Mouse (Mus musculus): ENCODE results near the gene Gm9736. TPM values are rescaled to one million over a fixed set of nuclear protein-coding genes. Genes with fewer than 3 reads are reported as not detected.

Gm9736 gene
- not detected for polyA plus RNA-seq (2017; shearing (Covaris generic))

GRCm38 (mm10) chr10:77751254-77751653 is at the start of gene Gm9736:
TSS of gene Gm9736 (minus strand) at chr10:77751354.

GRCm38 (mm10) chr10:77798921-77799508 is 47.9 kb upstream of the Gm9736 start, which contains the start of gene Gm19668:
TSS of gene Gm19668 (minus strand) at chr10:77799133.

GRCm38 (mm10) chr10:77794976-77795375 is 43.8 kb upstream of the Gm9736 start, which contains the start of gene Gm9639:
TSS of gene Gm9639 (minus strand) at chr10:77795076.

GRCm38 (mm10) chr10:77787876-77788275 is 36.7 kb upstream of the Gm9736 start, which contains the start of gene Gm7137:
TSS of gene Gm7137 (minus strand) at chr10:77788200.

GRCm38 (mm10) chr10:77782442-77782841 is 31.3 kb upstream of the Gm9736 start, which contains the start of gene Gm3250:
TSS of gene Gm3250 (minus strand) at chr10:77782542.

GRCm38 (mm10) chr10:77776844-77777243 is 25.7 kb upstream of the Gm9736 start, which contains the start of gene Gm7138:
TSS of gene Gm7138 (minus strand) at chr10:77776944.

GRCm38 (mm10) chr10:77771225-77771624 is 20.1 kb upstream of the Gm9736 start, which contains the start of gene Gm3238:
TSS of gene Gm3238 (minus strand) at chr10:77771325.

GRCm38 (mm10) chr10:77759582-77759981 is 8.4 kb upstream of the Gm9736 start, which contains the start of gene Gm3233:
TSS of gene Gm3233 (minus strand) at chr10:77759682.

GRCm38 (mm10) chr10:77741924-77742688 is 9.0 kb downstream of the Gm9736 start, which contains the start of gene Gm18596:
TSS of gene Gm18596 (minus strand) at chr10:77742638.

GRCm38 (mm10) chr10:77726186-77726585 is 25.0 kb downstream of the Gm9736 start, which contains the start of gene Gm10100:
TSS of gene Gm10100 (plus strand) at chr10:77726486.

GRCm38 (mm10) chr10:77720299-77720698 is 30.9 kb downstream of the Gm9736 start, which contains the start of gene Krtap12-1:
TSS of gene Krtap12-1 (plus strand) at chr10:77720599.

GRCm38 (mm10) chr10:77715507-77715906 is 35.6 kb downstream of the Gm9736 start, which contains the start of gene Gm10142:
TSS of gene Gm10142 (plus strand) at chr10:77715807.

GRCm38 (mm10) chr10:77711157-77711556 is 40.0 kb downstream of the Gm9736 start, which contains the start of gene Gm10024:
TSS of gene Gm10024 (plus strand) at chr10:77711457.

GRCm38 (mm10) chr10:77706326-77706725 is 44.8 kb downstream of the Gm9736 start, which contains the start of gene Gm10272:
TSS of gene Gm10272 (plus strand) at chr10:77706626.

Other genes starting within 250 kb of the Gm9736 start
- gene Fam207a, start 235.6 kb downstream of the Gm9736 start, polyA plus RNA-seq (2017; shearing (Covaris generic)): 44.5 TPM
- gene Itgb2, start 221.1 kb downstream of the Gm9736 start, polyA plus RNA-seq (2017; shearing (Covaris generic)): 545 TPM
- gene Pttg1ip, start 169.6 kb downstream of the Gm9736 start, polyA plus RNA-seq (2017; shearing (Covaris generic)): 101 TPM
- gene Sumo3, start 145.3 kb downstream of the Gm9736 start, polyA plus RNA-seq (2017; shearing (Covaris generic)): 109 TPM
- gene Gm49325, start 145.2 kb downstream of the Gm9736 start, polyA plus RNA-seq (2017; shearing (Covaris generic)): not detected
- 48.5 TPM for gene Ube2g2, start 129.1 kb downstream of the Gm9736 start, polyA plus RNA-seq (2017; shearing (Covaris generic))
- gene Tspear, start 64.8 kb downstream of the Gm9736 start, polyA plus RNA-seq (2017; shearing (Covaris generic)): 0.26 TPM
- not detected for gene Gm19402, start 60.6 kb downstream of the Gm9736 start, polyA plus RNA-seq (2017; shearing (Covaris generic))
- not detected for gene Gm9508, start 54.1 kb downstream of the Gm9736 start, polyA plus RNA-seq (2017; shearing (Covaris generic))
- gene Gm10272, start 44.7 kb downstream of the Gm9736 start, polyA plus RNA-seq (2017; shearing (Covaris generic)): not detected
- not detected for gene Gm10024, start 39.9 kb downstream of the Gm9736 start, polyA plus RNA-seq (2017; shearing (Covaris generic))
- not detected for gene Gm10142, start 35.5 kb downstream of the Gm9736 start, polyA plus RNA-seq (2017; shearing (Covaris generic))
- not detected for gene Krtap12-1, start 30.8 kb downstream of the Gm9736 start, polyA plus RNA-seq (2017; shearing (Covaris generic))
- not detected for gene Gm10100, start 24.9 kb downstream of the Gm9736 start, polyA plus RNA-seq (2017; shearing (Covaris generic))
- gene Gm18596, start 8.7 kb downstream of the Gm9736 start, polyA plus RNA-seq (2017; shearing (Covaris generic)): not detected
- gene Gm3233, start 8.3 kb upstream of the Gm9736 start, polyA plus RNA-seq (2017; shearing (Covaris generic)): not detected
- gene Gm3238, start 20.0 kb upstream of the Gm9736 start, polyA plus RNA-seq (2017; shearing (Covaris generic)): not detected
- not detected for gene Gm7138, start 25.6 kb upstream of the Gm9736 start, polyA plus RNA-seq (2017; shearing (Covaris generic))
- not detected for gene Gm3250, start 31.2 kb upstream of the Gm9736 start, polyA plus RNA-seq (2017; shearing (Covaris generic))
- not detected for gene Gm7137, start 36.8 kb upstream of the Gm9736 start, polyA plus RNA-seq (2017; shearing (Covaris generic))
- not detected for gene Gm9639, start 43.7 kb upstream of the Gm9736 start, polyA plus RNA-seq (2017; shearing (Covaris generic))
- not detected for gene Gm19668, start 47.8 kb upstream of the Gm9736 start, polyA plus RNA-seq (2017; shearing (Covaris generic))
- not detected for gene Gm9507, start 60.5 kb upstream of the Gm9736 start, polyA plus RNA-seq (2017; shearing (Covaris generic))
- not detected for gene Gm2696, start 63.3 kb upstream of the Gm9736 start, polyA plus RNA-seq (2017; shearing (Covaris generic))
- not detected for gene Krtap10-4, start 75.7 kb upstream of the Gm9736 start, polyA plus RNA-seq (2017; shearing (Covaris generic))
- gene Krtap10-10, start 84.6 kb upstream of the Gm9736 start, polyA plus RNA-seq (2017; shearing (Covaris generic)): not detected
- not detected for gene Gm36176, start 95.4 kb upstream of the Gm9736 start, polyA plus RNA-seq (2017; shearing (Covaris generic))
- not detected for gene Gm10318, start 101.5 kb upstream of the Gm9736 start, polyA plus RNA-seq (2017; shearing (Covaris generic))
- not detected for gene Gm3285, start 110.6 kb upstream of the Gm9736 start, polyA plus RNA-seq (2017; shearing (Covaris generic))
- gene Lrrc3, start 151.2 kb upstream of the Gm9736 start, polyA plus RNA-seq (2017; shearing (Covaris generic)): 0.11 TPM
- 0.49 TPM for gene Trpm2, start 219.2 kb upstream of the Gm9736 start, polyA plus RNA-seq (2017; shearing (Covaris generic))
- 8.2 TPM for gene 1810043G02Rik, start 227.2 kb upstream of the Gm9736 start, polyA plus RNA-seq (2017; shearing (Covaris generic))